Mouse (Mus musculus) testis, postnatal 14 days (tissue): ENCODE data around the gene Cdkn1a.
A peak's percentile ranks its signal among the peaks of the same experiment; 100 is the strongest.
"Not testable (repeated sequence)": the region's sequence is repeated elsewhere in the genome, so short reads cannot be mapped to it uniquely, and the experiment has no call there.

Experiments used
- DNase-seq: peaks from one replicate; pipeline ENCODE4 v3.0.0; 2021; ENCODE audit warnings: low spot score

The Cdkn1a gene

DNA sequence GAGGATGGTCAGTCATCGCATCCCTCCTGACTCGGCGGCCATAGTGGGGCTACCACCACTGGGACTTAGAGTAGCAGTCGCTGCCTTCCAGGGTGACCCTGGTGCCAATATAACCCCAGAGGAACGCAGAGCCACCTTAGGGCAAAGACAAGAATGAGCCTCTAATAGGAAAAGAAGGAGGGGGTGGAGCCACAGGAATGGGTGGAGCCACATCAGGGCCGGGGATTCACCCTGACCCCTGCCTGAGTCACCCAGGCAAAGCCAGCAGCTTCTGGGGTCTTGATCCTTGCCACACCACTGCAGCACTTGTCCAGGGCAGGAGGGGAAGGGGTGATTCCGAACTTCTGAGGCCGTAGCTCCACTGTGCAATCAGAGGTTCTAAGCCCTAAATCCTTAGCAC, 7.2 kb upstream of the Cdkn1a start:
- no peak for DNase-seq

DNA sequence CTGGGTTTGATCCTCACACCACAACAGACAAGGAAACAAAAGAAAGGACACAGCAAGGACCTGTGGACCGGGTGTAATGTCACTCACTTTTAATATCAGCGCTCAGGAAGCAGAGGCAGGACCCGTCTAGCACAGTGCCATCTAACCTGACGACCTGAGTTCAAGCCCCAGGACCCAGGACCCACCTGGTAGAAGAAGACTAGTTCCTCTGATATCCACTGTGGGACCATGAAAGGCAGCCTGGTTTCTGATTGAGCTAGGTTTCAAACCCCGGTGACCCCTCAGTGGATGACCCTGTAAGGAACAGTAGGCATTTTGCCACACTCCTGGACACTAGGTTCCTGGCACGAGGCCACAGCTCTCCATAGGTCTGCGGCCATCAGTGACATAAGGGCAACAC, 6.1 kb upstream of the Cdkn1a start:
- DNase-seq = no peak

- no peak for DNase-seq
These were observed 5.5 kb upstream of the Cdkn1a start for GRCm38 (mm10) chr17:29085266-29085665.

DNA sequence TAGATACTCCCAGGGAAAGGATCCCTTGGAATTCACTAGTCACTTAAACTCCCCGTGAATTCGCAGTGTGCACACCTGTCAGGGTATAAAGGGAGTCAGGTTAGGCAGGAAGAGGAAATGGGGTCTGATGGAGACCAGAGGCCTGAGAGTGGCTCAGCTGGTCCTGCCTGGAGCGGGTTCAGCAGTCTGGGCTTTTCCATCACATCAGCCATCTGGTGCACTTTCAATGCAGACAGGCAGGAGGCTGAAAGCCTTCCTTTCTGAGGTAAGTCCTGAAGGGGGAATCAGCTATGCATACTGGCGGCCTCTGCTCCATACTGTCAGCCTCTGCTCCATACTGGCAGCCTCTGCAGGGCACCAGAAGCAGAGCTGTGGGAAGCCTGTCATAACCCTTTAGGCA, 3.9 kb upstream of the Cdkn1a start:
- no peak for DNase-seq

DNA sequence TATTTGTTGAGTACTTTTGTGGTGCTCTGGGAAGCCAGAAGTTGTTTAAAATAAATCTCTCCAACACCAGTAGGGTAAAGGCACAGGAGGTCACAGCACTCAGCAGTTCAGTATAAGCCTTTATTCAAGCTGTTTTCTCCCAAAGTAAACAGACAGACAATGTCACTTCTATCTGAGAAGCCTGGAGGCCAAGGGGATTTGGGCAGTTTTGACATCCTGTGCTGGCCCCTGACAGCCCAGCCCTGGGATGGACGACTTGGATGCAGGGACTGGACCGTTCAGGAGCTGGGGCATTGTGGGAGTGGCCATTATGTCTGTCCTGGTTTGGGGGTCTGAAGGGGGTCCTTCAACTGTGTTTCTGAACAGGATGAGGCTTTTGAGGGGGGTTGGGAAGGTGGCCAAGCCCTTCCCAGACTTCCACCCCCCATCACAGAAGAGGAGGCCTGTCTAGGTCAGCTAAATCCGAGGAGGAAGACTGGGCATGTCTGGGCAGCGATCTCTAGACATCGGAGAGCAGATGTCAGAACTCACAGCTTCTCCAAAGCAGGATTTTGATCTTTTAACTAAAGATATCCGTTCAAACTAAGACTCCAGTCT, 670 bp downstream of the Cdkn1a start:
- DNase-seq = no peak

GRCm38 (mm10) chr17:29092497-29092896, 1.7 kb downstream of the Cdkn1a start:
- no peak for DNase-seq

DNA sequence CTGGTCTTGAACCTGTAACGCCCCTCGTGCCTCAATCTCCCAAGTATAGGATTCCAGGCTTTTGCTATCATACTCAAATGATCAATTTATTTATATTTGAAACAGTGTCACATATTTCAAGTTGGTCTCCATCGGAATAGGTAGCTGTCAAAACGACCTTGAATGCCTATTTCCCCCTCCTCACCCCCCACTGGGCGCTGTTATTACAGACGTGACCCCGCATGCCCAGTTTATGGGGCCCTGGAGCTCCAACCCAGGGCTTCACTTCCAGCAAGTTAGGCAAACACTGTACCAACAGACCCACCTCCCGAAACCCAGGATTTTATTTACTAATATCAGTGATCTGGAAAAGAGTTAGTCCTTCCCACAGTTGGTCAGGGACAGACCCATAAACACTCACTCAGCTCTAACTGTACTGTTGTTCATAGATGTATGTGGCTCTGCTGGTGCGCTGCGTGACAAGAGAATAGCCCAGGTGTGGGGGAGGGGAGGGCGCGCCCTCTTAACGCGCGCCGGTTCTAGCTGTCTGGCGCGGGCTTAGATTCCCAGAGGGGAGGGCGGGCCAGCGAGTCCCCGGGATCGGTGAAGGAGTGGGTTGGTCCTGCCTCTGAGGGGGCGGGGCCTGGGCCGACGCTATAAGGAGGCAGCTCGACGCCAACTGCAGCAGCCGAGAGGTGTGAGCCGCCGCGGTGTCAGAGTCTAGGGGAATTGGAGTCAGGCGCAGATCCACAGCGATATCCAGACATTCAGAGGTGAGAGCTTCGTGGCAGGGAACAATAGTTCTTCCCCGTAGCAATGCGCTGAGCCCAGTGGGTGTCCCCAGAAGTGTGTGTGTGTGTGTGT, 2.6 kb downstream of the Cdkn1a start:
- peak; percentile 83 for DNase-seq

DNA sequence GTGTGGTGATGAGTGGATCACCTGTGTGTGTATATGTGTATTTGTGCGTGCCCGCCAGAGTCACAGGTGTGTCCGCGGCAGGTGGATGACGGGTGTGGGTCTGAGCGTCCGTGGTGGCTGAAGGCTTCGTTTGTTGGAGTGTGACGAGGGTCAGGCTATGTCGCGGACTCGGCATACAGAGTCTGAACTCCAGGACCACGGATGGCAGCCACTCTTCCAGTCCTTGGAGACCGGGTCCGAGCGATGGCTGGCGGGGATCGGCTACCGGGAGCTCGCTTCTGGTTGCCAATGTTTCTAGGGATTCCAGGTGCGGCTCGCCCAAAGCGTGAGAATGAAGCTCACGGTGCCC, 3.2 kb downstream of the Cdkn1a start:
- DNase-seq = no peak

- DNase-seq = peak; percentile 71
These were observed 3.8 kb downstream of the Cdkn1a start for GRCm38 (mm10) chr17:29094310-29095181.

- peak; percentile 88 for DNase-seq
These were observed 4.5 kb downstream of the Cdkn1a start for GRCm38 (mm10) chr17:29095201-29095733.

DNA sequence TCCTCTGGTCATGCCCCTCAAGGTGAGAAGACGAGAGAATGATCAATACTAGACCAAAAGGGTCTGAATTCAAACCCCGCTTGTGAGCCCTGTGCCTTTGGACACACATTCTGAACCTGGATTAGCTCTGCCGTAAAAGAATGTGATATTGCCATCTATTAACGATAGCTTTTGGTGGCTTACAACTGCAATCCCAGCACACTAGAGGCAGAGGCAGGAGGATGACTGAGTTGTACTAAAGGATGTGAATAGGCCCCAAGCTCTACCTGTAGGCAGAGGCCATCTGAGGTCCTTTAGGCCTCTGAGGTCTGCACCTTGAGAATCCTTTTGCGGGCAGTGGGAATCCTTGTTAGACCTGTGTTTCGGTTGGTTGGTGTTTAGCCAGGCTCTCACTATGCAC, 5.5 kb downstream of the Cdkn1a start:
- DNase-seq = no peak

- no peak for DNase-seq
These were observed 6.2 kb downstream of the Cdkn1a start for GRCm38 (mm10) chr17:29096851-29097561.

GRCm38 (mm10) chr17:29098291-29098690, 7.5 kb downstream of the Cdkn1a start:
- no peak for DNase-seq

DNA sequence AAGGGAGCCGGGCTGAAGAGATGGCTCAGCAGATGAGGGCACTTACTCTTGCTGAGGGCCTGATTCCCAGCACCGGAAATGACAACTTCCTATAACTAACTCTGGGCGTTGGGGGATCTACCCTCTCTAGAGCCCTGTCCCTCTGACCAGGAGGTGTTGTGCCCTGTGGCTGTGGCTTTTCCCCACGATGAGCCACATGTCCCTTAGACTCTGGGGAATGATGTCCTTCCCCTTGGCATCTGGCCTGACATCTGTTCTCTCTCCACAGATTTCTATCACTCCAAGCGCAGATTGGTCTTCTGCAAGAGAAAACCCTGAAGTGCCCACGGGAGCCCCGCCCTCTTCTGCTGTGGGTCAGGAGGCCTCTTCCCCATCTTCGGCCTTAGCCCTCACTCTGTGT, 8.3 kb downstream of the Cdkn1a start:
- DNase-seq = no peak

DNA sequence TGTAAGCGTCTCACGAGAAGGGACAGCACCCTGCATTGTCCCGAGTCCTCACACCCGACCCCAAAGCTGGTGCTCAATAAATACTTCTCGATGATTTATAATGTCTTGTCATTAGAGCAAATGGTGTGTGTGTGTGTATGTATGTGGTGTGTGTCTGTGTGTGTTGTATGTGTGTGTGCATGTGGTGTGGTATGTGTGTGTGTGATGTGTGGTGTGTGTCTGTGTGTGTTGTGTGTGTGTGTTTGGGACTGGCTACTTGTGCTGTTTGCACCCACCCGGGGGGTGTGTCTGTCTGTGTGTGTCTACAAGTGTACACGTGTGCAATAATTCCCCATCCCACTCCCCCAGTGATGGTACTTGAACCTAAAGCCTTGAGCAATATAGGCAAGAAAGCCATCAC, 9.9 kb downstream of the Cdkn1a start:
- DNase-seq = no peak

- DNase-seq = not testable (repeated sequence)
These were observed 19.6 kb downstream of the Cdkn1a start for GRCm38 (mm10) chr17:29110356-29110755.

- DNase-seq = no peak
These were observed 20.6 kb downstream of the Cdkn1a start for GRCm38 (mm10) chr17:29111332-29111731.

DNA sequence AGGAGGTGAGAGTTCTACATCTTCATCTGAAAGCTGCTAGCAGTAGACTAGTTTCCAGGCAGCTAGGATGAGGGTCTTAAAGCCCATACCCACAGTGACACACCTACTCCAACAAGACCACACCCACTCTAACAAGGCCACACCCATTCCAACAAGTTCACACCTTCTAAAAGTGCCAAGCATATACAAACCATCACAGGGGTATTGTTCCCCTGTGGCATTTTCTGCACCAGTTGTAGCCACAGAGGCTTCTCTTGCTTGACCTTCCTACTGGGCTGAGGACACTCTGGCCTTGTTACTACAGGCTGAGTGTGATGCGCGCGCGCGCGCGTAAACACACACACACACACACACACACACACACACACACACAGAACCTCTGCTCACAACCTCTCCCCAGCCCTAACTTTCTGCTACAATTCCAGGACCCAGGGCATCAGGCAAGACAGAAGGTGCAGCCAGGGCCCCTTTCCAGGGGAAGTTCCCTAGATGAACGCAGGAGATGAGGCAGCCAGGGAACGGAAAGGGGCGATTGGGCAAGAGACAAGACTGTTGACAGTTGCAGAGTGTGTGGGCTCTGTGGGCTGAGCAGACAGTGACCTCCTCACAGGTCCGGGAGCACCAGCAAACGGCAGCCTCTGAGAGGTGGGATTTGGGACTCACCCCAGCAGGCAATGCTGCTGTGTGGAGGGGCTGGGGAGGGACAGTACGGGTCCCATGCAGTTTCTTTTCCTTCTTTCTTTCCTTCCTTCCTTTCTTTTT, 23.0 kb downstream of the Cdkn1a start, which contains the start of gene Rab44:
TSS of gene Rab44 (plus strand) at position 555 of the 762 bp plus-strand sequence.
- DNase-seq = no peak

GRCm38 (mm10) chr17:29116023-29116422, 25.2 kb downstream of the Cdkn1a start:
- no peak for DNase-seq

- no peak for DNase-seq
These were observed 26.4 kb downstream of the Cdkn1a start for GRCm38 (mm10) chr17:29117006-29117648.

DNA sequence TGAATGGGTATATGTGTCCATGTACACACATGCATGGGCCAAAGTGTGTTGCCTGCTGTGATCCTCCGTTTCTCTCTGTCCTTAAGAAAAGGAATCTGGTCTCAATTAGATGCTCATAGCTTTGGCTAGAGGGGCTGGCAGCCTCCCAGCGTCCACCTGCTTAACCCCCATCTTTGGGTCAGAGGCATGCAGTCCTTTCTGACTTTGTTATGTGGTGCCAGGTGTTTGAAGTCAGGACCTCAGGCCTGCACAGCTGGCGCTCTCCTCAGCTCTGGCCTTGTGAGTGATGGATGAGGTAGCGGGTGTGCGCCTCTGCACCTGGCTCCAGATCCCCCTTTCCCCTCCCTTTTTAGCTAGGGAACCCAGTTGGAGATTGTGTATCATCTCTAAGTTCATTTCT, 27.3 kb downstream of the Cdkn1a start:
- DNase-seq = no peak
